Mouse (Mus musculus) lung, postnatal 0 days (tissue): Measurements from ENCODE around the gene Zfp385b.

Experiments
- CTCF ChIP-seq: IDR thresholded peaks from 2 replicates; pipeline ENCODE4 v1.5.1; 2016; ENCODE audit warnings: antibody characterized with exemption, mild to moderate bottlenecking
- EP300 ChIP-seq: IDR thresholded peaks from 2 replicates; pipeline ENCODE4 v1.6.1; 2016; ENCODE audit warnings: antibody characterized with exemption, mild to moderate bottlenecking, control low read depth

- no peak for TF ChIP-seq CTCF
- no peak for TF ChIP-seq EP300
Measured at GRCm38 (mm10) chr2:77498379-77498778, 321.1 kb downstream of the Zfp385b start.
